Mouse (Mus musculus) neural tube, embryonic 15.5 days (tissue): ENCODE data around the gene Chrng. TPM values are rescaled to one million over a fixed set of nuclear protein-coding genes. Genes with fewer than 3 reads are reported as not detected.

Experiments
- ATAC-seq: fragments of 200-750 bp; cut with Nextera tagmentation; 2 replicates; pipeline ENCODE4 v1.8.0; 2017; ENCODE audit warnings: mild to moderate bottlenecking, moderate TSS enrichment, moderate library complexity; ENCODE audit not compliant: low FRiP score
- H3K27ac ChIP-seq: fragments of 300-500 bp; sonication (generic); replicated peaks from 2 replicates; pipeline ENCODE4 v1.5.1; 2015; ENCODE audit warnings: mild to moderate bottlenecking, inconsistent platforms
- H3K27me3 ChIP-seq: fragments of 300-500 bp; sonication (generic); replicated peaks from 2 replicates; pipeline ENCODE4 v1.6.1; 2015; ENCODE audit warnings: inconsistent platforms
- H3K36me3 ChIP-seq: fragments of 300-500 bp; sonication (generic); 2 replicates; pipeline ENCODE4 v1.6.1; 2015; ENCODE audit warnings: inconsistent platforms
- H3K4me1 ChIP-seq: fragments of 300-500 bp; sonication (generic); 2 replicates; pipeline ENCODE4 v1.6.1; 2015; ENCODE audit warnings: inconsistent platforms
- H3K4me2 ChIP-seq: fragments of 300-500 bp; sonication (generic); 2 replicates; pipeline ENCODE4 v1.6.1; 2015; ENCODE audit warnings: inconsistent platforms, mild to moderate bottlenecking, moderate library complexity
- H3K4me3 ChIP-seq: fragments of 300-500 bp; sonication (generic); replicated peaks from 2 replicates; pipeline ENCODE4 v1.5.1; 2015; ENCODE audit warnings: mild to moderate bottlenecking, inconsistent platforms
- H3K9ac ChIP-seq: fragments of 300-500 bp; sonication (generic); replicated peaks from 2 replicates; pipeline ENCODE4 v1.6.1; 2015; ENCODE audit warnings: mild to moderate bottlenecking, inconsistent platforms
- H3K9me3 ChIP-seq: fragments of 300-500 bp; sonication (generic); replicated peaks from 2 replicates; pipeline ENCODE4 v1.6.1; 2016; ENCODE audit warnings: inconsistent platforms
- WGBS: fragments of 180-500 bp; shearing (Covaris S2); methylation state at CpG from one replicate; pipeline ENCODE4 v1.1.7; 2015; ENCODE audit warnings: mixed read lengths; 5-methylcytosine and 5-hydroxymethylcytosine counted together
- polyA plus RNA-seq: library from polyadenylated mRNA; unstranded; fragments of >200 nt; fragmentation: Nextera tagmentation; extraction: Ambion mirVana; gene quantifications from 2 replicates; pipeline ENCODE4 v1.2.1, GENCODE M21; 2015

The Chrng gene
- polyA plus RNA-seq = 1.2 and 1.5 TPM in 2 replicates

DNA sequence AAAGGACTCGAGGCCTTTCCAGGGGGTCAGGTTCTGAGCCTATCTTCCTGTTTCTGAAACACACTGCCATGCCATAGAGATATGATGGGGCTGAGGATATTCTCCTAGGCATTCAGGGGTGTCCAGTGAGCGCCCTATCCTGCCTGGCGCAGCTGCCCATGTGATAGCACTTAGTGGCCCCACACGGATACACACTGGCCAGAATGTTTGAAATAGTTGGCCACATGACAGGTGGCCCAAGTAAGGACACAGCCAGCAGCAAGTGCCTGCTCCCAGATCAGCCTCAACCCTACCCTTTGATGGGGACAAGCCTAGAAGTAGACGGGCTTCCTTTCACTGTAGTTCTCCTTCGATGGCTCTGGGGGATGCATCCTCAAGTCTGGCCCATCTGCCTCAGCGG lies at the start of gene Chrng:
Gene Chrng, plus strand, starts transcription at position 193 of the 400 bp plus-strand sequence.
- 92% methylated on average over 7 of the region's 7 CpGs for WGBS

DNA sequence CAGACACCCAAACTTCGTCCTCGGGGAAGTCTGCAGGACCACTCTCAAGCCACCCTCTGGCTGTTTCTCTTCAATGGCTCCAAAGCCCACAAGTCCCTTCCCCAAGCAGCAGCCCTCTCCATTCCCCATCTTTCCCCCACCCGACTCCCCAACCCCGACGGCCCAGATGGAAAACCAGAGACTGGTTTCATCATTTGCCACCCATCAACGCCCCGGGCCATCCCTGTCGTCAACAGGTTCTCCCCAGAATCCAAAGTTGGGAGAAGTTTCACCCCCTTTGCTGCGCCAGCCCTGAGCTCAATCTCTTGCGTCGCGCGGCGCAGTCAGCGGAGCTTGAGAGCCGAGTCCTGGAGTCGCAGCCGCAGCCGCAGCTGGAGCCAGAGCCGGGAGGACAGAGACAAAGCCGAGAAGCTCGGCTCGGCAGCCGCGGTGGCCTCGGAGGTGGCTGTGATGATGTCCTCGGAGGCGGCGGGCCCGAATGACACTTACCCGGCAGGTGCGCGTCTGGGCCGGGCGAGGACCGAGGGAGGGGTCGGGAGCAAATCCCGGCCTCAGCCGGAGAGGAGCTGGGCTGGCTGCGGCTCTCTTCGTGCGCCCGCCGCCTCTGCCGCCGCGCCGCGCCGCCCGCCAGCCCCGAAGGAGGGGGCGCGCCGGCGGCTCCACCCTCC lies 48.8 kb upstream of the Chrng start:
- Histone ChIP-seq H3K9ac (peak overlapping the region; percentile 64), H3K4me1 (peaks cover 39% of the 10 kb centered on the region), H3K36me3 (no peaks in the 10 kb centered on the region), H3K4me2 (peak overlapping the region; percentile 74), H3K27ac (peak overlapping the region; percentile 45), H3K9me3 (no peaks in the 10 kb centered on the region), H3K27me3 (peaks cover 95% of the 10 kb centered on the region), H3K4me3 (peak overlapping the region; percentile 49)
- peak; percentile 53 for ATAC-seq
- 1% methylated on average over 39 of the region's 56 CpGs for WGBS

More for the DNA sequence above, at the start of gene Chrng:
- no peaks in the 10 kb centered on the region for H3K36me3 ChIP-seq
- no peaks in the 10 kb centered on the region for H3K4me1 ChIP-seq
- peaks cover 35% of the 10 kb centered on the region for H3K27me3 ChIP-seq
- no peak within 1 kb of the TSS for H3K4me3 ChIP-seq
- H3K9ac ChIP-seq = no peak within 1 kb of the TSS
- no peak for ATAC-seq
- no peak within 1 kb of the TSS for H3K4me2 ChIP-seq
- no peaks in the 10 kb centered on the region for H3K9me3 ChIP-seq
- no peak within 1 kb of the TSS for H3K27ac ChIP-seq

- Histone ChIP-seq H3K27ac (peak within 1 kb of the TSS; percentile 45), H3K4me1 (peaks cover 39% of the 10 kb centered on the region), H3K4me2 (peak within 1 kb of the TSS; percentile 74), H3K4me3 (peak within 1 kb of the TSS; percentile 49), H3K9ac (peak within 1 kb of the TSS; percentile 64), H3K36me3 (no peaks in the 10 kb centered on the region), H3K9me3 (no peaks in the 10 kb centered on the region), H3K27me3 (peaks cover 93% of the 10 kb centered on the region)
- no peak; the same call in 1 of the 2 replicates for ATAC-seq
- 2% methylated on average over 11 of the region's 12 CpGs for WGBS
These were observed 48.3 kb upstream of the Chrng start, which contains the start of gene Ecel1 for GRCm38 (mm10) chr1:87156199-87156587. Ecel1 (minus strand) TSS chr1:87156521.

- peaks cover 29% of the 10 kb centered on the region for H3K4me1 ChIP-seq
These were observed 45.1 kb upstream of the Chrng start for GRCm38 (mm10) chr1:87159396-87159795.

GRCm38 (mm10) chr1:87164164-87164795 lies 40.2 kb upstream of the Chrng start:
- Histone ChIP-seq H3K36me3 (no peaks in the 10 kb centered on the region), H3K9me3 (no peaks in the 10 kb centered on the region), H3K27me3 (peaks cover 22% of the 10 kb centered on the region), H3K9ac (no peak overlapping the region), H3K4me2 (no peak overlapping the region), H3K4me1 (peaks cover 22% of the 10 kb centered on the region), H3K4me3 (no peak overlapping the region), H3K27ac (no peak overlapping the region)
- peak; percentile 52; the same call in 1 of the 2 replicates for ATAC-seq
- 29% methylated on average over 11 of the region's 11 CpGs for WGBS

More at GRCm38 (mm10) chr1:87159396-87159795, 45.1 kb upstream of the Chrng start:
- H3K4me3 ChIP-seq = no peak overlapping the region
- H3K27me3 ChIP-seq = peaks cover 67% of the 10 kb centered on the region
- no peak overlapping the region for H3K9ac ChIP-seq
- ATAC-seq = no peak
- H3K36me3 ChIP-seq = no peaks in the 10 kb centered on the region
- H3K4me2 ChIP-seq = no peak overlapping the region
- H3K27ac ChIP-seq = no peak overlapping the region
- no peaks in the 10 kb centered on the region for H3K9me3 ChIP-seq
- WGBS = 91% methylated on average over 3 of the region's 3 CpGs

DNA sequence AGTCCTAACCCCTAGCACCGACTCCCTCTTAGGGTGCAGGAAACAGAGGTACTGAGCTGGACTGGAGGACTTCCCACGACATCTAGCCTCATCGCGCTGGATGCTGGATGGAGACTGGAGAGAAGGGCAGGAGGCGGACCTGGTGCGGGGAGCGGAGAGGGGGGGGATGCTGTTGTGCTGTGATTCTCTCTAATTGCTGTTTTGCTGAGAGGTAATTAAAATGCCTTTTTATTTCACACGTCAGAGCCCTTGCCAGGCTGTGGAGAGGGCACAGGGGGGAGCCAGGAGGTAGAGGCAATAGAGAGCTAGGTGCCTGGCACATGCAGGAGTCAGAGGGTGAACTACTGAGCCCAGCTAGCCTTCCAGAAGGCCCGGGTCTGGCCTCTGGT lies 39.7 kb upstream of the Chrng start:
- H3K9ac ChIP-seq = no peak overlapping the region
- no peak overlapping the region for H3K4me3 ChIP-seq
- no peak overlapping the region for H3K4me2 ChIP-seq
- ATAC-seq = no peak; the same call in 1 of the 2 replicates
- peaks cover 27% of the 10 kb centered on the region for H3K4me1 ChIP-seq
- H3K27ac ChIP-seq = no peak overlapping the region
- peaks cover 20% of the 10 kb centered on the region for H3K27me3 ChIP-seq
- 29% methylated on average over 9 of the region's 9 CpGs for WGBS
- H3K36me3 ChIP-seq = no peaks in the 10 kb centered on the region
- H3K9me3 ChIP-seq = no peaks in the 10 kb centered on the region

DNA sequence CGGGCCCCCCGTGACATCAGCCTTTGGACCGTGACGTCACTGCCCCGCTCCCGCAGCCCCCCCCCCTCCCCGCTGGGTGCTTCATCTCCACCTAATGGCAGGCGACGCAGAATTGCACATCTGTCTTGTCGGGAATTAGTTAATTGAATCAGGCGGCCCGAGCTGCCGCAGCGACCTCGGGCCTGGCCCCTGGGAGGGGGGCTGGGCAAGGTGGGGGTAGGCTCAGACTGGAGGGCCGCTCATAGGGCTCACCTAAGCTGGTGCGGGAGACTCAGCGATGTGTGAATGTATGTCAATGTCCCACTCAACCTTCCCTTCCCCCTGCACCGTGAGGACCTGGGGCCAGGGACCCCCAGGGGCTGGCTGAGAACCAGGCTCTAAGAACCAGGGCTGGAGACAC lies 34.0 kb upstream of the Chrng start:
- peak overlapping the region; percentile 1; the same call in 1 of the 2 replicates for H3K4me2 ChIP-seq
- H3K9me3 ChIP-seq = no peaks in the 10 kb centered on the region
- peaks cover 44% of the 10 kb centered on the region for H3K4me1 ChIP-seq
- no peak overlapping the region for H3K4me3 ChIP-seq
- peak; percentile 33 for ATAC-seq
- peak overlapping the region; percentile 60 for H3K27ac ChIP-seq
- WGBS = 7% methylated on average over 19 of the region's 19 CpGs
- H3K36me3 ChIP-seq = no peaks in the 10 kb centered on the region
- peaks cover 16% of the 10 kb centered on the region for H3K27me3 ChIP-seq
- H3K9ac ChIP-seq = no peak overlapping the region

GRCm38 (mm10) chr1:87171312-87171711 lies 33.1 kb upstream of the Chrng start:
- H3K4me2 ChIP-seq = no peak overlapping the region
- peaks cover 13% of the 10 kb centered on the region for H3K27me3 ChIP-seq
- H3K4me3 ChIP-seq = no peak overlapping the region
- peaks cover 53% of the 10 kb centered on the region for H3K4me1 ChIP-seq
- H3K9ac ChIP-seq = no peak overlapping the region
- no peak overlapping the region for H3K27ac ChIP-seq
- H3K36me3 ChIP-seq = no peaks in the 10 kb centered on the region
- 86% methylated on average over 1 of the region's 1 CpGs for WGBS
- no peak for ATAC-seq
- H3K9me3 ChIP-seq = no peaks in the 10 kb centered on the region

- no peak overlapping the region for H3K27ac ChIP-seq
- H3K36me3 ChIP-seq = no peaks in the 10 kb centered on the region
- H3K9me3 ChIP-seq = no peaks in the 10 kb centered on the region
- no peak overlapping the region for H3K4me2 ChIP-seq
- H3K27me3 ChIP-seq = peaks cover 13% of the 10 kb centered on the region
- H3K9ac ChIP-seq = no peak overlapping the region
- peaks cover 57% of the 10 kb centered on the region for H3K4me1 ChIP-seq
- ATAC-seq = no peak
- 32% methylated on average over 9 of the region's 9 CpGs for WGBS
- H3K4me3 ChIP-seq = no peak overlapping the region
These were observed 32.1 kb upstream of the Chrng start for GRCm38 (mm10) chr1:87172316-87172715.

- Histone ChIP-seq H3K36me3 (no peaks in the 10 kb centered on the region), H3K4me1 (peaks cover 50% of the 10 kb centered on the region), H3K27me3 (peaks cover 13% of the 10 kb centered on the region), H3K4me2 (no peak overlapping the region), H3K9me3 (no peaks in the 10 kb centered on the region), H3K9ac (no peak overlapping the region), H3K4me3 (no peak overlapping the region), H3K27ac (no peak overlapping the region)
- 22% methylated on average over 28 of the region's 28 CpGs for WGBS
- no peak for ATAC-seq
These were observed 30.2 kb upstream of the Chrng start for GRCm38 (mm10) chr1:87174006-87174955.

GRCm38 (mm10) chr1:87175852-87176292 lies 28.6 kb upstream of the Chrng start:
- Histone ChIP-seq H3K27ac (no peak overlapping the region), H3K4me2 (peak overlapping the region; percentile 31), H3K4me3 (no peak overlapping the region), H3K4me1 (peaks cover 34% of the 10 kb centered on the region), H3K9ac (no peak overlapping the region), H3K36me3 (no peaks in the 10 kb centered on the region), H3K27me3 (peaks cover 14% of the 10 kb centered on the region), H3K9me3 (no peaks in the 10 kb centered on the region)
- 4% methylated on average over 11 of the region's 11 CpGs for WGBS
- ATAC-seq = peak; percentile 76
